Mouse (Mus musculus): ENCODE data around the gene Golga5.

The Golga5 gene

DNA sequence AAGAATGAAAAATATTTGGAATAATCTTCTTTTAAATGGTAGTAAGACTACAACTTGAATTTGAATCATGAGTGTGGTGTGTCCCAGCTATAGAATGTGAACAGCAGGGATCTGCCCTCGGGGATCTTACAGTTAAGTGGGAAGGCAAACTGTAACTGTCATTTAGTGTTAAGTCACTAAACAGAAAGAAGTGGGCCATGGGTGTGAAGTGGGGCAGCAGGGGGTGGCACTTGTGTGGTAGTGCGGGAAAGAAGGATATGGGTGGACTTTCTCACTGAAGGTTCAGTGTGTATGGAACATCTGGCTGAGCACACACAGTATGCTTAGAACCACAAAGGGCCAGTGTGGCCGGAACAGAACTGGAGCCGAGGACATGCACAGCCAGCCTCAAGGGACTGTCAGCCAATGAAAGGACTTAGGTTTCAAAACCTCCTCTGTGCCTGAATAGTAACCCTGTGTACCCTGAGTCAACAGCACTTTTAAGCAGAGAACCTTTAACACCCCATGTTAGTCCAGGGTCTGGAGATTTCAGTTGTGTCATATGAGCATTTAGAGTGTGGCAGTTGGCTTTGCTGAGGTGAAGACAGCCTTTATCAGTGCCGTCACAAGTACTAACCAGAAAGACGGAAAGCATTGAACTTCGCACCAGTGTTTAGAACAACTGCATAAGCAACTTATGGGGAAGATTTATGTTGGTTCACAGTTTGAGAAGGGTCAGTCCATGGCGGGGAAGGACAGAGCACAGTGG lies 33.1 kb downstream of the Golga5 start:
- peaks cover 64% of the 10 kb centered on the region for H3K4me1 ChIP-seq (replicated peaks; ENCODE audit: low read depth, low read length)
- TF ChIP-seq POU5F1 (IDR thresholded peaks at IDR 0.05; ENCODE audit: borderline replicate concordance, low read length) (no peak), NANOG (IDR thresholded peaks at IDR 0.05; ENCODE audit: borderline replicate concordance, low read length) (no peak), CTCF (conservative IDR thresholded peaks at IDR 0.05; ENCODE audit: low read length) (no peak)
- no peaks in the 10 kb centered on the region for H3K27me3 ChIP-seq (ENCODE audit: insufficient read depth, low read length)
- H3K36me3 ChIP-seq (ENCODE audit: insufficient read depth, low read length), result peaks cover 21% of the 10 kb centered on the region
- H3K4me3 ChIP-seq (replicated peaks; ENCODE audit: low read length), result no peak overlapping the region
- no peaks in the 10 kb centered on the region for H3K9me3 ChIP-seq (ENCODE audit: low read length)

DNA sequence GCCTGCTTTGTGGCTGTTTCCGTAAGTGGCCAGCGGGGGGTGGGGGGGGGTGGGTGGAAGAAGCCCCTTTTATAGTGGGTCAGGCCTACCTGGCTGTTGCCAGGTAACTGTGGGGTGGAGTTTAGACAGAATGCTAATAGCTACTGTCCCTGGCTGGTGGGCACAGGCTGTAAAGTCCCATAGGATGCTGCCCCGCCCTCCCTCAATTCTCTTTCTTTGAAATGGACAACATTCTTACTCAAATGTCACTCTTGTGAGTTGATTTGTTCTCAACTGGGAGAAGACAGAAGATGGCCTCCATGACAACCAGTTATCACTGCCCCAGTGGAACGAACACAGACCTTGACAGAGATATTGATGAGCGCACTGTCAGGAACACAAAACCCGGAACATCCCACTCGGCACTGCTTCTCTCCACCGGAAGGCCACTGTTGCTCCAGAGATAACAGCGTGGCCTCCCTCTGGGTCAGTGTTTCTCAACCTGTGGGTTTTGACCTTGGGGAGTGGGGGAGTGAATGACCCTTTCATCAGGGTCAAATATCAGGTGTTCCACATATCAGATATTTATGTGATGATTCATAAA lies 36.3 kb downstream of the Golga5 start:
- Histone ChIP-seq H3K36me3 (ENCODE audit: insufficient read depth, low read length) (no peaks in the 10 kb centered on the region), H3K4me1 (replicated peaks; ENCODE audit: low read depth, low read length) (peaks cover 79% of the 10 kb centered on the region), H3K4me3 (replicated peaks; ENCODE audit: low read length) (no peak overlapping the region), H3K27me3 (ENCODE audit: insufficient read depth, low read length) (peaks cover 4% of the 10 kb centered on the region; the same call in 1 of the 2 replicates), H3K9me3 (ENCODE audit: low read length) (no peaks in the 10 kb centered on the region)
- TF ChIP-seq NANOG (IDR thresholded peaks at IDR 0.05; ENCODE audit: borderline replicate concordance, low read length) (no peak), CTCF (conservative IDR thresholded peaks at IDR 0.05; ENCODE audit: low read length) (no peak)

DNA sequence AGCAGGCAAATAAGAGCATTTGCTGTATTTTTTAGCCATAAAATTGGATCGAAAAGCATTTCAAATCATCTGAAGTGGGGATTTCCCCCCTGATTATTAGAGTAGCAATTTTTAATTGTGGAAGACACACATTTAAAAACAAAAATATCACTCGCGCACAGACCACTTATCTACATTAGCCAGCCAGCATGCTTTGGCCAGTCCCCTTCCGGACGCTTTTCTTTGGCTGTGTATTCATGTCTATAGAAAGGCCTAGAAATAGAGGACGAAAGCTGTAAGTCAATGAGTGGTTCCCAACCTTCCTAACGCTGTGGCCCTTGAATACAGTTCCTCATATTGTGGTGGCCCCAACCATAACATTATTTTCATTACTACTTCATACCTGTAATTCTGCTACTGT lies 37.0 kb downstream of the Golga5 start:
- Histone ChIP-seq H3K9me3 (ENCODE audit: low read length) (no peaks in the 10 kb centered on the region), H3K27me3 (ENCODE audit: insufficient read depth, low read length) (peaks cover 5% of the 10 kb centered on the region; the same call in 1 of the 2 replicates), H3K4me1 (replicated peaks; ENCODE audit: low read depth, low read length) (peaks cover 75% of the 10 kb centered on the region), H3K4me3 (replicated peaks; ENCODE audit: low read length) (no peak overlapping the region), H3K36me3 (ENCODE audit: insufficient read depth, low read length) (no peaks in the 10 kb centered on the region)
- TF ChIP-seq NANOG (IDR thresholded peaks at IDR 0.05; ENCODE audit: borderline replicate concordance, low read length), result no peak
- no peak for TF ChIP-seq POU5F1 (IDR thresholded peaks at IDR 0.05; ENCODE audit: borderline replicate concordance, low read length)
- TF ChIP-seq CTCF (conservative IDR thresholded peaks at IDR 0.05; ENCODE audit: low read length), result no peak

DNA sequence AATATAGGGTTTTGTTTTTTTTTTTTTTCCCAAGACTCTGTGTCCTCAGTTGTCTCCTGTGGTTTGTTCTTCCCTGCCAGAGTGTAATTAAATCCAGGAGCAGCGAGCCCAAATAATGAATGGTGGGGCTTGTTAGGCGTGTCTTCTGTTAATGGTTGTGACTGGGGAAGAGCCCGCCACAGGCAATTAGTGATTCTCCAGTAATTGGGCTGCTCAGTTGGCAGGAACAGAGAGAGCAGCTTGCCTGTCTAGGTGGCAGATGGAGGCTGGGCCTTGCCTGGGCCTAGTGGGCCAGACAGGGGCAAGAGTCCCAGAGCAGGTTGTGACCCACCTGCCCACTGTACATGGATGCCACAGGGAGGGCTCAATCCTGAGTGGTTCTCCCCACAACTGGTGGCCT lies 42.4 kb downstream of the Golga5 start:
- no peak for TF ChIP-seq NANOG (IDR thresholded peaks at IDR 0.05; ENCODE audit: borderline replicate concordance, low read length)
- TF ChIP-seq POU5F1 (IDR thresholded peaks at IDR 0.05; ENCODE audit: borderline replicate concordance, low read length), result no peak
- TF ChIP-seq CTCF (conservative IDR thresholded peaks at IDR 0.05; ENCODE audit: low read length), result no peak
- Histone ChIP-seq H3K27me3 (ENCODE audit: insufficient read depth, low read length) (peaks cover 8% of the 10 kb centered on the region; the same call in 1 of the 2 replicates), H3K4me3 (replicated peaks; ENCODE audit: low read length) (no peak overlapping the region), H3K9me3 (ENCODE audit: low read length) (no peaks in the 10 kb centered on the region), H3K36me3 (ENCODE audit: insufficient read depth, low read length) (no peaks in the 10 kb centered on the region), H3K4me1 (replicated peaks; ENCODE audit: low read depth, low read length) (peaks cover 63% of the 10 kb centered on the region)

DNA sequence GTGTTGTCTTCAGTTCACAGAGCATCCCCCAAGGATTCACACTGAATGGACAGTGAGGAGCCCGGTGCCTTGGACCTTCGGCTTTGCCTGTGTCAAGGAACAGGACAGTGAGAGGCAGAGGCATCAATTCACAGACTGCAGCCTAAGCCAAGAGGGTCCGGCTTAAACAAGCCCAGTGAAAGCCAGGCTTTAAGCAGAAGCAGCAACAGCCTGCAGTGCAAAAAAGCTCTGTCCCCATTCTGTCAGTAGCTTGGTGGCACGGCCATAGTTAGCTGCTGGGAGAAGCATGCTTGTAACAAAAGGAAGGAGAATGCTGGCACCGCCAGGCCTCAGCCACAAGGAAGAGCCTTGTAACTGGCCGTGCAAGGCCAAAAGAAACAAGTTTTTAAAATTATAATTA lies 45.2 kb downstream of the Golga5 start:
- Histone ChIP-seq H3K4me1 (replicated peaks; ENCODE audit: low read depth, low read length) (peaks cover 40% of the 10 kb centered on the region), H3K36me3 (ENCODE audit: insufficient read depth, low read length) (no peaks in the 10 kb centered on the region), H3K9me3 (ENCODE audit: low read length) (no peaks in the 10 kb centered on the region), H3K4me3 (replicated peaks; ENCODE audit: low read length) (no peak overlapping the region), H3K27me3 (ENCODE audit: insufficient read depth, low read length) (peaks cover 8% of the 10 kb centered on the region; the same call in 1 of the 2 replicates)
- TF ChIP-seq CTCF (conservative IDR thresholded peaks at IDR 0.05; ENCODE audit: low read length), result no peak
- TF ChIP-seq NANOG (IDR thresholded peaks at IDR 0.05; ENCODE audit: borderline replicate concordance, low read length), result no peak
- TF ChIP-seq POU5F1 (IDR thresholded peaks at IDR 0.05; ENCODE audit: borderline replicate concordance, low read length), result no peak

DNA sequence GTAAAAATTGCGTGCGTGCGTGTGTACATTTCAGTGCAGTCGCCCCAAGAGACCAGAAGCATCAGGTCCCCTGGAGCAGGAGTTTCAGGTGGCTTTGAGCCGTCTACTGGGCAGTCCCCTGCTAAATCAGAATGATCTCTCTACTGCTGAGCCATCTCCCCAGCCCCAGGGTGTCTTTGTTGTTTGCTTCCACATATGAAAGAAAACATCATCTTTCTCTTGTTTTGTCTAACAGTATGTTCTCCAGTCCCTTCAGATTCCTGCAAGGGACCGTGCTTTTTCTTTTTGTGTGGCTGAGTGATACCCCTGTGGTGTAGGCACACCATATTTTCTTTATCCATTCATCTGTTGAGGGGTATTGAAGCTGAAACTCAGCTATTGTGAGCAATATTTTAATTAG lies 45.8 kb downstream of the Golga5 start:
- Histone ChIP-seq H3K4me3 (replicated peaks; ENCODE audit: low read length) (no peak overlapping the region), H3K9me3 (ENCODE audit: low read length) (no peaks in the 10 kb centered on the region), H3K4me1 (replicated peaks; ENCODE audit: low read depth, low read length) (peaks cover 34% of the 10 kb centered on the region), H3K36me3 (ENCODE audit: insufficient read depth, low read length) (no peaks in the 10 kb centered on the region), H3K27me3 (ENCODE audit: insufficient read depth, low read length) (peaks cover 7% of the 10 kb centered on the region; the same call in 1 of the 2 replicates)
- 0 out of 2 replicates have a peak, but pooled peaks have one; percentile 51 for TF ChIP-seq POU5F1 (IDR thresholded peaks at IDR 0.05; ENCODE audit: borderline replicate concordance, low read length)
- peak; percentile 100 for TF ChIP-seq NANOG (IDR thresholded peaks at IDR 0.05; ENCODE audit: borderline replicate concordance, low read length)
- TF ChIP-seq CTCF (conservative IDR thresholded peaks at IDR 0.05; ENCODE audit: low read length), result no peak

DNA sequence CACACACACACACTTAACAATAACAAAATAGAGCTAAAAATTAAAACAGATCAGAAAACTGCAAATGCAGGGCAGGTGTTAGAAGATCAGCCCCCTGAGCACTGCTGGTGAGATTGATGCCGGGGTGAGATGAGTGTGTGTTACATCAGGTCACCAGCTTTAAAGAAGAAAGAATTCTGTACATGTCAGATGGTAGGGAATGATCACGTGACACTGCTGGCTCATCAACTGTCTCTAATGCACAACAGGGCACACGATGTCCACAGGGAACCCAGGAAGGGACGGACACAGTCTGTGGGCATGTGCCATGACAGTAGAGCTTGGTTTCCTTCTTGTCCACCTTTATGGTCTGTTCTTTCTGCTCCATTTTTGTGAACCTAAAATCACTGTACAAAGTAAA lies 47.2 kb downstream of the Golga5 start:
- no peak overlapping the region for H3K4me3 ChIP-seq (replicated peaks; ENCODE audit: low read length)
- peaks cover 28% of the 10 kb centered on the region for H3K4me1 ChIP-seq (replicated peaks; ENCODE audit: low read depth, low read length)
- TF ChIP-seq NANOG (IDR thresholded peaks at IDR 0.05; ENCODE audit: borderline replicate concordance, low read length), result no peak
- no peak for TF ChIP-seq POU5F1 (IDR thresholded peaks at IDR 0.05; ENCODE audit: borderline replicate concordance, low read length)
- no peak for TF ChIP-seq CTCF (conservative IDR thresholded peaks at IDR 0.05; ENCODE audit: low read length)
- peaks cover 2% of the 10 kb centered on the region; the same call in 1 of the 2 replicates for H3K27me3 ChIP-seq (ENCODE audit: insufficient read depth, low read length)
- H3K9me3 ChIP-seq (ENCODE audit: low read length), result no peaks in the 10 kb centered on the region
- H3K36me3 ChIP-seq (ENCODE audit: insufficient read depth, low read length), result no peaks in the 10 kb centered on the region

DNA sequence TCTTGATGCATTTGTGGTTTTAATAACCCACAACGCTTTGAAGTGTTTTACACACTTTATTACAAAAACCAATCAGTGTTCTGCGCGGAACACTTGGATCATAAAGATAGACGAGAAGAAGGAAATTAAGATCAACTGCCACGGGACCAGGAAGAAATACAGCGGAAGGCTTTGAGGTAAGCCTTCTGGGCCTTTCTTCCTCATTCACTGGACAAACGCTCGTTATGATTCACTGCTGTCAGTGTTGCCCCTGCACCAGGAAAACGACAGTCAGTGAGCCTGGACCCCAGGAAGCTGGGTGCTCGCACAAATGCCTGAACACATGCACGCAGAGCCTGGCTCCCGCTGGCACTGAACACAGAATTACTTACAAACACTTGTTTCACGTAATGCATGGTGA lies 48.7 kb downstream of the Golga5 start:
- TF ChIP-seq POU5F1 (IDR thresholded peaks at IDR 0.05; ENCODE audit: borderline replicate concordance, low read length), result no peak
- TF ChIP-seq NANOG (IDR thresholded peaks at IDR 0.05; ENCODE audit: borderline replicate concordance, low read length), result no peak
- TF ChIP-seq CTCF (conservative IDR thresholded peaks at IDR 0.05; ENCODE audit: low read length), result no peak
- H3K9me3 ChIP-seq (ENCODE audit: low read length), result no peaks in the 10 kb centered on the region
- no peaks in the 10 kb centered on the region for H3K36me3 ChIP-seq (ENCODE audit: insufficient read depth, low read length)
- no peaks in the 10 kb centered on the region; the same call in 1 of the 2 replicates for H3K27me3 ChIP-seq (ENCODE audit: insufficient read depth, low read length)
- H3K4me1 ChIP-seq (replicated peaks; ENCODE audit: low read depth, low read length), result peaks cover 25% of the 10 kb centered on the region
- H3K4me3 ChIP-seq (replicated peaks; ENCODE audit: low read length), result no peak overlapping the region
